Mouse (Mus musculus) forebrain, embryonic 11.5 days (tissue): ENCODE measurements around the gene Gm20388. TPM values are rescaled to one million over a fixed set of nuclear protein-coding genes. Genes with fewer than 3 reads are reported as not detected.

ENCODE experiments used
- ATAC-seq: fragments of 200-750 bp; cut with Nextera tagmentation; replicated peaks from 2 replicates; pipeline ENCODE4 v1.8.0; 2017; ENCODE audit warnings: moderate TSS enrichment; ENCODE audit not compliant: low FRiP score
- DNase-seq: peaks from one replicate; pipeline ENCODE4 v3.0.0-alpha.2; 2017; ENCODE audit warnings: low spot score
- H3K27ac ChIP-seq: fragments of 300-500 bp; sonication (generic); 2 replicates; pipeline ENCODE4 v1.5.1; 2014; ENCODE audit warnings: low read depth, low read length
- H3K27me3 ChIP-seq: fragments of 300-500 bp; sonication (generic); 2 replicates; pipeline ENCODE4 v1.6.1; 2014; ENCODE audit warnings: mild to moderate bottlenecking, low read length, mixed read lengths; ENCODE audit not compliant: control insufficient read depth, insufficient read depth
- H3K36me3 ChIP-seq: fragments of 300-500 bp; sonication (generic); 2 replicates; pipeline ENCODE4 v1.6.1; 2014; ENCODE audit warnings: mild to moderate bottlenecking, low read length, moderate library complexity, mixed read lengths; ENCODE audit not compliant: control insufficient read depth, insufficient read depth
- H3K4me1 ChIP-seq: fragments of 300-500 bp; sonication (generic); replicated peaks from 2 replicates; pipeline ENCODE4 v1.6.1; 2014; ENCODE audit warnings: low read length, mixed read lengths; ENCODE audit not compliant: control insufficient read depth, insufficient read depth
- H3K4me2 ChIP-seq: fragments of 300-500 bp; sonication (generic); 2 replicates; pipeline ENCODE4 v1.6.1; 2014; ENCODE audit warnings: low read depth, mild to moderate bottlenecking, low read length, moderate library complexity, mixed read lengths; ENCODE audit not compliant: severe bottlenecking
- H3K4me3 ChIP-seq: fragments of 300-500 bp; sonication (generic); 2 replicates; pipeline ENCODE4 v1.5.1; 2014; ENCODE audit warnings: low read depth, low read length
- H3K9ac ChIP-seq: fragments of 300-500 bp; sonication (generic); 2 replicates; pipeline ENCODE4 v1.6.1; 2014; ENCODE audit warnings: low read length
- H3K9me3 ChIP-seq: fragments of 300-500 bp; sonication (generic); 2 replicates; pipeline ENCODE4 v1.6.1; 2016; ENCODE audit warnings: low read length, mixed read lengths; ENCODE audit not compliant: control insufficient read depth
- WGBS: fragments of 180-500 bp; shearing (Covaris S2); extraction: QIAGEN DNeasy Blood & Tissue Kit; methylation state at CpG from one replicate; pipeline ENCODE4 v1.1.7; 2014; 5-methylcytosine and 5-hydroxymethylcytosine counted together
- polyA plus RNA-seq: library from polyadenylated mRNA; unstranded; fragments of >200 nt; fragmentation: Nextera tagmentation; extraction: Ambion mirVana; gene quantifications from 2 replicates; pipeline ENCODE4 v1.2.1, GENCODE M21; 2014

The Gm20388 gene
- polyA plus RNA-seq, 1 experiment from 2014 or later, result not detected

- no peaks in the 10 kb centered on the region for H3K36me3 ChIP-seq
- DNase-seq (no peak), ATAC-seq (no peak)
- H3K27ac ChIP-seq, result no peak overlapping the region
- no peaks in the 10 kb centered on the region for H3K9me3 ChIP-seq
- 94% methylated on average over 3 of the region's 3 CpGs for WGBS
- H3K4me3 ChIP-seq, result no peak overlapping the region
- no peaks in the 10 kb centered on the region for H3K27me3 ChIP-seq
- H3K4me1 ChIP-seq, result no peaks in the 10 kb centered on the region
- H3K9ac ChIP-seq, result no peak overlapping the region
- H3K4me2 ChIP-seq, result no peak overlapping the region
Measured at GRCm38 (mm10) chr8:122984175-122984574, 3073.5 kb downstream of the Gm20388 start.

GRCm38 (mm10) chr8:122986501-122987184, 3076.0 kb downstream of the Gm20388 start:
- ATAC-seq (no peak), DNase-seq (no peak)
- 90% methylated on average over 8 of the region's 8 CpGs for WGBS
- no peaks in the 10 kb centered on the region for H3K9me3 ChIP-seq
- no peaks in the 10 kb centered on the region for H3K36me3 ChIP-seq
- H3K4me2 ChIP-seq, result no peak overlapping the region
- H3K27ac ChIP-seq, result no peak overlapping the region
- no peaks in the 10 kb centered on the region for H3K4me1 ChIP-seq
- H3K4me3 ChIP-seq, result no peak overlapping the region
- H3K9ac ChIP-seq, result no peak overlapping the region
- H3K27me3 ChIP-seq, result no peaks in the 10 kb centered on the region

GRCm38 (mm10) chr8:122987255-122987654, 3076.6 kb downstream of the Gm20388 start:
- Histone ChIP-seq H3K36me3 (no peaks in the 10 kb centered on the region), H3K9me3 (no peaks in the 10 kb centered on the region), H3K27ac (no peak overlapping the region), H3K27me3 (no peaks in the 10 kb centered on the region), H3K4me3 (no peak overlapping the region), H3K4me1 (no peaks in the 10 kb centered on the region), H3K9ac (no peak overlapping the region), H3K4me2 (no peak overlapping the region)
- DNase-seq (no peak), ATAC-seq (no peak)
- 67% methylated on average over 2 of the region's 2 CpGs for WGBS

GRCm38 (mm10) chr8:122988955-122989354, 3078.3 kb downstream of the Gm20388 start:
- no peaks in the 10 kb centered on the region for H3K36me3 ChIP-seq
- 87% methylated on average over 3 of the region's 3 CpGs for WGBS
- no peak overlapping the region for H3K4me3 ChIP-seq
- ATAC-seq (no peak), DNase-seq (no peak)
- no peak overlapping the region for H3K9ac ChIP-seq
- no peak overlapping the region for H3K4me2 ChIP-seq
- no peaks in the 10 kb centered on the region for H3K9me3 ChIP-seq
- no peaks in the 10 kb centered on the region for H3K4me1 ChIP-seq
- H3K27ac ChIP-seq, result no peak overlapping the region
- H3K27me3 ChIP-seq, result no peaks in the 10 kb centered on the region

GRCm38 (mm10) chr8:122989976-122990375, 3079.3 kb downstream of the Gm20388 start:
- no peak overlapping the region for H3K9ac ChIP-seq
- no peaks in the 10 kb centered on the region for H3K36me3 ChIP-seq
- H3K27ac ChIP-seq, result no peak overlapping the region
- no peak for ATAC-seq
- no peaks in the 10 kb centered on the region for H3K9me3 ChIP-seq
- no peak overlapping the region for H3K4me2 ChIP-seq
- H3K4me1 ChIP-seq, result no peaks in the 10 kb centered on the region
- H3K4me3 ChIP-seq, result no peak overlapping the region
- H3K27me3 ChIP-seq, result no peaks in the 10 kb centered on the region
- 88% methylated on average over 2 of the region's 2 CpGs for WGBS
- DNase-seq, result no peak

GRCm38 (mm10) chr8:122991368-122991767, 3080.7 kb downstream of the Gm20388 start:
- no peak for ATAC-seq
- H3K27me3 ChIP-seq, result no peaks in the 10 kb centered on the region

GRCm38 (mm10) chr8:122992296-122992695, 3081.7 kb downstream of the Gm20388 start:
- no peak overlapping the region for H3K27ac ChIP-seq
- DNase-seq (no peak), ATAC-seq (no peak)
- no peaks in the 10 kb centered on the region for H3K4me1 ChIP-seq
- H3K4me3 ChIP-seq, result no peak overlapping the region
- H3K36me3 ChIP-seq, result no peaks in the 10 kb centered on the region
- WGBS, result 72% methylated on average over 2 of the region's 2 CpGs
- no peaks in the 10 kb centered on the region for H3K9me3 ChIP-seq
- no peak overlapping the region for H3K9ac ChIP-seq
- H3K27me3 ChIP-seq, result no peaks in the 10 kb centered on the region
- no peak overlapping the region for H3K4me2 ChIP-seq

More at GRCm38 (mm10) chr8:122991368-122991767, 3080.7 kb downstream of the Gm20388 start:
- Histone ChIP-seq H3K9me3 (no peaks in the 10 kb centered on the region), H3K9ac (no peak overlapping the region), H3K4me1 (no peaks in the 10 kb centered on the region), H3K36me3 (no peaks in the 10 kb centered on the region), H3K4me2 (no peak overlapping the region), H3K4me3 (no peak overlapping the region), H3K27ac (no peak overlapping the region)
- DNase-seq, result no peak
- 90% methylated on average over 5 of the region's 5 CpGs for WGBS

GRCm38 (mm10) chr8:122993031-122993430, 3082.4 kb downstream of the Gm20388 start:
- whole genome bisulfite sequencing, result 85% methylated on average over 3 of the region's 3 CpGs

GRCm38 (mm10) chr8:122993740-122994139, 3083.1 kb downstream of the Gm20388 start:
- WGBS, result 80% methylated on average over 5 of the region's 5 CpGs
- no peak overlapping the region for H3K4me3 ChIP-seq
- no peak overlapping the region for H3K4me2 ChIP-seq
- no peak for ATAC-seq
- H3K27ac ChIP-seq, result no peak overlapping the region
- no peaks in the 10 kb centered on the region for H3K36me3 ChIP-seq
- no peak overlapping the region for H3K9ac ChIP-seq
- H3K27me3 ChIP-seq, result no peaks in the 10 kb centered on the region
- H3K4me1 ChIP-seq, result no peaks in the 10 kb centered on the region
- no peak for DNase-seq
- H3K9me3 ChIP-seq, result no peaks in the 10 kb centered on the region

More at GRCm38 (mm10) chr8:122993031-122993430, 3082.4 kb downstream of the Gm20388 start:
- H3K9me3 ChIP-seq, result no peaks in the 10 kb centered on the region
- H3K27me3 ChIP-seq, result no peaks in the 10 kb centered on the region
- no peak overlapping the region for H3K4me3 ChIP-seq
- ATAC-seq (no peak), DNase-seq (no peak)
- no peak overlapping the region for H3K27ac ChIP-seq
- no peaks in the 10 kb centered on the region for H3K4me1 ChIP-seq
- no peaks in the 10 kb centered on the region for H3K36me3 ChIP-seq
- no peak overlapping the region for H3K4me2 ChIP-seq
- H3K9ac ChIP-seq, result no peak overlapping the region
